Comparison of ENCODE assay signal across 7 mouse cellular contexts in the genomic region with DNA sequence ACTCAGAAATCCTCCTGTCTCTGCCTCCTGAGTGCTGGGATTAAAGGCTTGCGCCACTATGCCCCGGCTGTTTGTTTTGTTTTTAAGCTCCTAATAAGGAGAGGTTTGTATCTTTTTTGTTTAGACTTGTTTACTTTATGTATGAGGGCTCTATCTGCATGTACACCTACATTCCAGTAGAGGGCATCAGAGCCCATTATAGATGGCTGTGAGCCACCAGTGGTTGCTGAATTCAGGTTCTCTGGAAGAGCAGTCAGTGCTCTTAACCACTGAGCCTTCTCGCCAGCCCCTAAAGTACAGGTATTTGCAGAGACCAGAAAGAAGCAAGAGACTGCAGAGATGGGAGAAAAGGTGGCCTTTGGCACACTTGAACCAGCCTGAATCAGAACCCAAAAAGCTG. TPM values are rescaled to one million over a fixed set of nuclear protein-coding genes. Genes with fewer than 3 reads are reported as not detected.
DNase-seq lines count a peak whose midpoint lies in the region; ATAC-seq and TF ChIP-seq lines count a peak whose summit lies in the region.

No protein-coding gene starts in this region.

- peak; percentile 35 for TF ChIP-seq CTCF in ES-Bruce4 (IDR thresholded peaks at IDR 0.05; ENCODE audit: low read depth, low read length)
- TF ChIP-seq CTCF in bone marrow, adult 2 months (IDR thresholded peaks at IDR 0.05; ENCODE audit: control insufficient read depth, insufficient read depth, low read length), result peak; percentile 32; the same call in 1 of the 2 replicates

- intact Hi-C loops in left cerebral cortex, postnatal 25 days (cut with DNase I), result loop anchor here (2.0 to 10.0 kb wide), 2 partner anchors 174 to 408 kb away; a partner anchor contains a TSS

- no peak overlapping the region for H3K9ac ChIP-seq in kidney, embryonic 16.5 days (replicated peaks; ENCODE audit: low read length)
- no peak overlapping the region for H3K9ac ChIP-seq in ES-Bruce4 (ENCODE audit: low read depth, poor library complexity, severe bottlenecking)

- H3K9me3 ChIP-seq in kidney, embryonic 16.5 days (ENCODE audit: low read length), result no peaks in the 10 kb centered on the region
- H3K9me3 ChIP-seq in ES-Bruce4 (replicated peaks; ENCODE audit: control insufficient read depth, insufficient read depth, low read length, poor library complexity, severe bottlenecking), result no peaks in the 10 kb centered on the region

- peak; percentile 68 for DNase-seq in kidney, adult 9 months
- peak; percentile 12 to 15 for DNase-seq in frontal cortex, postnatal 14 days (ENCODE audit: low spot score in 2 of 2)
- peak; percentile 50 to 59 for DNase-seq in left cerebral cortex, postnatal 25 days (ENCODE audit: low spot score in 2 of 2)
- peak; percentile 47 for DNase-seq in retina, adult 2 months (ENCODE audit: low read depth, low spot score)

- no peak overlapping the region for H3K4me3 ChIP-seq in kidney, embryonic 16.5 days (ENCODE audit: low read length)
- no peak overlapping the region for H3K4me3 ChIP-seq in ES-Bruce4 (ENCODE audit: low read depth, low read length)
- H3K4me3 ChIP-seq in bone marrow, adult 2 months (replicated peaks; ENCODE audit: control insufficient read depth, low read depth, low read length), result no peak overlapping the region

- H3K27ac ChIP-seq in kidney, embryonic 16.5 days (ENCODE audit: low read length), result no peak overlapping the region
- no peak overlapping the region for H3K27ac ChIP-seq in ES-Bruce4 (ENCODE audit: insufficient read depth, low read length)
- H3K27ac ChIP-seq in bone marrow, adult 2 months (ENCODE audit: control insufficient read depth, insufficient read depth, low read depth, low read length, poor library complexity), result no peak overlapping the region

- H3K4me1 ChIP-seq in kidney, embryonic 16.5 days (ENCODE audit: insufficient read depth, low read length), result no peaks in the 10 kb centered on the region
- no peaks in the 10 kb centered on the region for H3K4me1 ChIP-seq in ES-Bruce4 (ENCODE audit: control insufficient read depth, insufficient read depth, low read length)
- no peaks in the 10 kb centered on the region for H3K4me1 ChIP-seq in bone marrow, adult 2 months (ENCODE audit: control insufficient read depth, insufficient read depth, low read length)

- no peak for ATAC-seq in kidney, embryonic 16.5 days (ENCODE audit: low FRiP score, low TSS enrichment)

- H3K36me3 ChIP-seq in kidney, embryonic 16.5 days (ENCODE audit: insufficient read depth, low read length), result no peaks in the 10 kb centered on the region
- H3K36me3 ChIP-seq in ES-Bruce4 (ENCODE audit: control insufficient read depth, insufficient read depth, low read length, poor library complexity, severe bottlenecking), result no peaks in the 10 kb centered on the region

- no peaks in the 10 kb centered on the region for H3K27me3 ChIP-seq in kidney, embryonic 16.5 days (ENCODE audit: insufficient read depth, low read length)
- H3K27me3 ChIP-seq in ES-Bruce4 (ENCODE audit: control insufficient read depth, insufficient read depth, low read length, poor library complexity, severe bottlenecking), result no peaks in the 10 kb centered on the region

- WGBS in kidney, embryonic 16.5 days, result 43% methylated on average over 3 of the region's 3 CpGs
- WGBS in bone marrow, adult 2 months, result 29% methylated on average over 3 of the region's 3 CpGs

- H3K4me2 ChIP-seq in kidney, embryonic 16.5 days (replicated peaks; ENCODE audit: low read depth, low read length), result no peak overlapping the region

- no peak for TF ChIP-seq EP300 in ES-Bruce4 (IDR thresholded peaks at IDR 0.05; ENCODE audit: insufficient read depth, low read depth, low read length)

- no peak for TF ChIP-seq POLR2A in ES-Bruce4 (IDR thresholded peaks at IDR 0.05; ENCODE audit: insufficient read depth, low read length)
- TF ChIP-seq POLR2A in bone marrow, adult 2 months (IDR thresholded peaks at IDR 0.05; ENCODE audit: borderline replicate concordance, control insufficient read depth, low read depth, low read length), result no peak

RNA-seq across cellular contexts. Expression of a gene that starts 46.3 kb away (rescaled TPM):
- polyA plus RNA-seq in kidney, embryonic 16.5 days (2015; fragmentation: Nextera tagmentation; extraction: Ambion mirVana), result 4.6 and 5.9 TPM in 2 replicates
- polyA plus RNA-seq in ES-Bruce4 (2011; ENCODE audit: insufficient read depth, insufficient read length, low read depth, missing spikeins), result 7.0 and 7.4 TPM in 2 replicates
- polyA plus RNA-seq in bone marrow, adult 2 months (2011; ENCODE audit: insufficient read depth, insufficient read length, low replicate concordance, missing spikeins), result 3.0 and 6.7 TPM in 2 replicates
- total RNA-seq in left cerebral cortex, postnatal 25 days (2021), result 1 to 10 TPM; 5.7 to 6.4 TPM

RNA-seq across cellular contexts. Expression of a gene that starts 52.5 kb away (rescaled TPM):
- 0.73 and 1.2 TPM in 2 replicates for polyA plus RNA-seq in kidney, embryonic 16.5 days (2015; fragmentation: Nextera tagmentation; extraction: Ambion mirVana)
- polyA plus RNA-seq in ES-Bruce4 (2011; ENCODE audit: insufficient read depth, insufficient read length, low read depth, missing spikeins), result 4.5 and 4.7 TPM in 2 replicates
- polyA plus RNA-seq in bone marrow, adult 2 months (2011; ENCODE audit: insufficient read depth, insufficient read length, low replicate concordance, missing spikeins), result 1.0 TPM in 1 of 2 replicates, not detected in the other
- total RNA-seq in left cerebral cortex, postnatal 25 days (2021), result under 1 TPM in 1 of 2 experiments, not detected in 1; 0.11 TPM

Comparison
In these comparisons a context has a peak if more than half of its experiments do, and no peak if none do; other contexts are left out.
1. DNase-seq: peak in every context shown above with its lines; median percentile 68 in kidney, adult 9 months; 54 in left cerebral cortex, postnatal 25 days; 47 in retina, adult 2 months; 14 in frontal cortex, postnatal 14 days.